Mouse (Mus musculus) skeletal muscle tissue, adult 2 months (tissue): Measurements from ENCODE around the gene Lpar2.

Source experiments
- DNase-seq: peaks from one replicate; pipeline ENCODE4 v3.0.0-alpha.2; 2012; ENCODE audit warnings: low read depth, low spot score

Lpar2 gene

GRCm38 (mm10) chr8:69807236-69807635, 15.0 kb upstream of the Lpar2 start:
- DNase-seq: no peak

- DNase-seq: peak; percentile 48
These were observed 13.9 kb upstream of the Lpar2 start, which contains the start of gene Gmip for GRCm38 (mm10) chr8:69808094-69808863. Gmip (plus strand) TSS chr8:69808679.

- no peak for DNase-seq
These were observed 13.3 kb upstream of the Lpar2 start for GRCm38 (mm10) chr8:69808864-69809403.

- no peak for DNase-seq
These were observed 12.4 kb upstream of the Lpar2 start for GRCm38 (mm10) chr8:69809820-69810219.

GRCm38 (mm10) chr8:69814881-69815280, 7.3 kb upstream of the Lpar2 start:
- no peak for DNase-seq

- DNase-seq: no peak
These were observed 6.8 kb upstream of the Lpar2 start for GRCm38 (mm10) chr8:69815396-69815795.

GRCm38 (mm10) chr8:69820466-69820865, 1.8 kb upstream of the Lpar2 start:
- DNase-seq: no peak

- no peak for DNase-seq
These were observed 251 bp upstream of the Lpar2 start for GRCm38 (mm10) chr8:69821971-69822385.

- DNase-seq: no peak
These were observed 4.1 kb downstream of the Lpar2 start for GRCm38 (mm10) chr8:69826371-69826770.

- DNase-seq: peak; percentile 79
These were observed 10.1 kb downstream of the Lpar2 start, which contains the start of gene Pbx4 for GRCm38 (mm10) chr8:69832298-69832853. Pbx4 (plus strand) TSS chr8:69832491.

- no peak for DNase-seq
These were observed 14.9 kb downstream of the Lpar2 start for GRCm38 (mm10) chr8:69837057-69837682.

GRCm38 (mm10) chr8:69847167-69848065, 25.2 kb downstream of the Lpar2 start:
- no peak for DNase-seq

- DNase-seq: no peak
These were observed 26.7 kb downstream of the Lpar2 start for GRCm38 (mm10) chr8:69848951-69849350.

- DNase-seq: no peak
These were observed 27.7 kb downstream of the Lpar2 start for GRCm38 (mm10) chr8:69849899-69850298.

- DNase-seq: no peak
These were observed 28.8 kb downstream of the Lpar2 start for GRCm38 (mm10) chr8:69850926-69851506.

GRCm38 (mm10) chr8:69853869-69854268, 31.6 kb downstream of the Lpar2 start:
- DNase-seq: no peak

GRCm38 (mm10) chr8:69860807-69861206, 38.6 kb downstream of the Lpar2 start:
- DNase-seq: no peak

GRCm38 (mm10) chr8:69861251-69861650, 39.0 kb downstream of the Lpar2 start:
- no peak for DNase-seq

GRCm38 (mm10) chr8:69863387-69864020, 41.3 kb downstream of the Lpar2 start:
- no peak for DNase-seq

- no peak for DNase-seq
These were observed 42.0 kb downstream of the Lpar2 start for GRCm38 (mm10) chr8:69864180-69864579.
